In genomic region chr7:24612308-24612910, GRCm38 (mm10) we compare ENCODE assay signal across 10 mouse cellular contexts. TPM values are rescaled to one million over a fixed set of nuclear protein-coding genes. Genes with fewer than 3 reads are reported as not detected.
DNase-seq lines count a peak whose midpoint lies in the region; ATAC-seq and TF ChIP-seq lines count a peak whose summit lies in the region.
"Had no signal": no experiment of that assay in that cellular context is flagged by ENCODE, and none has a peak within 500 bp of the region (broad histone marks: within the 10 kb centered on the region; RNA-seq: fewer than 3 reads in every experiment).

No protein-coding gene starts in this region.

- H3K4me2 ChIP-seq in liver, embryonic 14.5 days (ENCODE audit: low read depth): peak overlapping the region; percentile 90

- H3K4me1 ChIP-seq in thymus, adult 2 months (replicated peaks; ENCODE audit: control insufficient read depth, insufficient read depth, low read length): peaks cover 52% of the 10 kb centered on the region
- H3K4me1 ChIP-seq in liver, embryonic 14.5 days (replicated peaks; ENCODE audit: control insufficient read depth in 2 of 2, insufficient read depth in 2 of 2, low read length in 1 of 2): peaks cover 3 to 6% of the 10 kb centered on the region in 2 experiments; a peak in 3 of 4 replicates

- TF ChIP-seq CTCF in thymus, adult 2 months (IDR thresholded peaks at IDR 0.05; ENCODE audit: borderline replicate concordance, control insufficient read depth, extremely low read depth, insufficient read depth, low read length, poor library complexity): no peak
- TF ChIP-seq CTCF in liver, embryonic 14.5 days (IDR thresholded peaks at IDR 0.05; ENCODE audit: low read depth): no peak

- H3K36me3 ChIP-seq in thymus, adult 2 months (ENCODE audit: control insufficient read depth, insufficient read depth, low read length): no peaks in the 10 kb centered on the region
- no peaks in the 10 kb centered on the region for H3K36me3 ChIP-seq in liver, embryonic 14.5 days (replicated peaks; ENCODE audit: control insufficient read depth, insufficient read depth, low read depth)

- TF ChIP-seq POLR2A in thymus, adult 2 months (IDR thresholded peaks at IDR 0.05; ENCODE audit: control insufficient read depth, extremely low read depth, insufficient read depth, low read length, poor library complexity): no peak

- 0 out of 2 replicates have a peak overlapping the region, but pooled peaks have one; percentile 1 for H3K4me3 ChIP-seq in thymus, adult 2 months (ENCODE audit: control insufficient read depth, insufficient read depth, low read length)
- H3K4me3 ChIP-seq in liver, embryonic 14.5 days (ENCODE audit: insufficient read depth in 1 of 2, low read depth in 2 of 2, low read length in 2 of 2): 0 out of 4 replicates have a peak overlapping the region, but pooled peaks of 1 of the 2 experiments have one; percentile 12

- WGBS in thymus, adult 2 months: 39% methylated on average over 27 of the region's 27 CpGs
- 7% methylated on average over 27 of the region's 27 CpGs for WGBS in liver, embryonic 14.5 days (ENCODE audit: insufficient replicate concordance)

- intact Hi-C loops in left cerebral cortex, postnatal 10 days (cut with DNase I): no loop called here

- no peak overlapping the region for H3K9ac ChIP-seq in liver, embryonic 14.5 days (replicated peaks)

- peak; percentile 8 for DNase-seq in embryo, embryonic 10.5 days (ENCODE audit: low spot score)
- no peak for DNase-seq in embryo, embryonic 10 days (ENCODE audit: low spot score)
- DNase-seq in thymus, adult 2 months: no peak
- no peak for DNase-seq in thymus, postnatal 36 days
- DNase-seq in liver, embryonic 14.5 days (ENCODE audit: low read depth in 3 of 3, low spot score in 3 of 3): no peak
- DNase-seq in ovary, postnatal 10 days (ENCODE audit: low spot score): no peak
- no peak for DNase-seq in left cerebral cortex, postnatal 10 days (ENCODE audit: extremely low spot score in 1 of 2, low spot score in 2 of 2)
- DNase-seq in cerebellum, adult 11 months: no peak
- DNase-seq: adrenal gland, adult 8-10 months had no signal

- no peak for ATAC-seq in liver, embryonic 14.5 days (ENCODE audit: insufficient read depth)

- H3K9me3 ChIP-seq in liver, embryonic 14.5 days (ENCODE audit: control insufficient read depth, low read length): no peaks in the 10 kb centered on the region

- no peak overlapping the region for H3K27ac ChIP-seq in thymus, adult 2 months (ENCODE audit: control insufficient read depth, insufficient read depth, low read length)
- H3K27ac ChIP-seq in liver, embryonic 14.5 days: no peak overlapping the region
- H3K27ac ChIP-seq: macrophage had no signal

- TF ChIP-seq EP300 in liver, embryonic 14.5 days (IDR thresholded peaks at IDR 0.05; ENCODE audit: low read depth): no peak

- no peaks in the 10 kb centered on the region for H3K27me3 ChIP-seq in thymus, adult 2 months (ENCODE audit: control insufficient read depth, insufficient read depth, low read length)
- H3K27me3 ChIP-seq in liver, embryonic 14.5 days (ENCODE audit: control insufficient read depth, insufficient read depth, low read length): peaks cover 17% of the 10 kb centered on the region

RNA-seq across cellular contexts. Expression of gene Phldb3, which starts 1.8 kb away (rescaled TPM):
- 10.7 and 11.5 TPM in 2 replicates for polyA plus RNA-seq in thymus, adult 2 months (2012; rRNA removed)
- 0.38 and 0.59 TPM in 2 replicates for polyA plus RNA-seq in liver, embryonic 14.5 days (2012; rRNA removed)
- polyA plus RNA-seq in liver, embryonic 14.5 days (2014; fragmentation: Nextera tagmentation; extraction: Ambion mirVana): 0.06 and 0.15 TPM in 2 replicates
- total RNA-seq in left cerebral cortex, postnatal 10 days (2021): under 1 TPM; 0.41 to 0.54 TPM

RNA-seq across cellular contexts. Expression of gene Lypd3, which starts 23.9 kb away (rescaled TPM):
- 4.2 and 4.7 TPM in 2 replicates for polyA plus RNA-seq in thymus, adult 2 months (2012; rRNA removed)
- polyA plus RNA-seq in liver, embryonic 14.5 days (2012; rRNA removed): 0.03 TPM in 1 of 2 replicates, not detected in the other
- polyA plus RNA-seq in liver, embryonic 14.5 days (2014; fragmentation: Nextera tagmentation; extraction: Ambion mirVana): not detected in 2 replicates
- total RNA-seq in left cerebral cortex, postnatal 10 days (2021): under 1 TPM; 0.47 to 0.57 TPM
- polyA plus RNA-seq: macrophage had no signal

RNA-seq across cellular contexts. Expression of gene Zfp575, which starts 25.0 kb away (rescaled TPM):
- polyA plus RNA-seq in thymus, adult 2 months (2012; rRNA removed): 0.24 and 0.98 TPM in 2 replicates
- polyA plus RNA-seq in liver, embryonic 14.5 days (2012; rRNA removed): 0.09 and 0.11 TPM in 2 replicates
- polyA plus RNA-seq in liver, embryonic 14.5 days (2014; fragmentation: Nextera tagmentation; extraction: Ambion mirVana): 0.04 TPM in 1 of 2 replicates, not detected in the other
- 1 to 10 TPM; 7.7 to 8.3 TPM for total RNA-seq in left cerebral cortex, postnatal 10 days (2021)

RNA-seq across cellular contexts. Expression of gene Ethe1, which starts 25.1 kb away (rescaled TPM):
- 43.3 and 45.9 TPM in 2 replicates for polyA plus RNA-seq in thymus, adult 2 months (2012; rRNA removed)
- polyA plus RNA-seq in liver, embryonic 14.5 days (2012; rRNA removed): 14.8 and 16.5 TPM in 2 replicates
- 24.8 and 27.3 TPM in 2 replicates for polyA plus RNA-seq in liver, embryonic 14.5 days (2014; fragmentation: Nextera tagmentation; extraction: Ambion mirVana)
- 10 to 100 TPM; 11.9 to 13.0 TPM for total RNA-seq in left cerebral cortex, postnatal 10 days (2021)
